Mouse (Mus musculus): ENCODE measurements around the gene Med24.
A peak's percentile ranks its signal among the peaks of the same experiment; 100 is the strongest.

DNA sequence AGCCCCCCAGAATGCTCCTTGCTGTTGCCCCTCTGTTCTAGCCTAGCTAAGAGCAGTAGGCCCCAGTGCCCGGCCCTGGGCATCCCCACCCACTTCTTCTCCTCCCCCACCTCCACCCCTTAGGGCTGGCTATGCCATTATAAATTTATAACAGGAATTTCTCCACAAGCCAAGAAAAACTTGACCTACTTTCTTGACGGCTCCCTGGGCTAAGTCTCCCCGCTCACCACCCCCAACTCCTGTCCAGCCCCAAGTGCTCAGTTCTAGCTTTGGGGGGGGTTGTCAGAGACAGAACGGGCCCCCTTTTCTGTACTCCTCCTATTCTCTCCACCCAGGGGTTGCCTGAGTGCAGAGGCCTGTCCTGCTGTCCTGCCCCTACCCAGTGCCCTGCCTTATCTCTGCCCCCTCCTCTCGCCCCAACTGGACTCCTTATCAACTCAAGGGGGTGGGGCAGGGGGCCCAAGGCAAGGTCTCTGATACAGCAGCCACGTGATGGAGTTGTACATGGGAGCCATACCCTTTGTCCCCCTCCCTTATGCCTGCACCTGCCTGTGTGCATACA lies 22.1 kb upstream of the Med24 start:
- TF ChIP-seq CTCF (IDR thresholded peaks at IDR 0.05) (no peak), EP300 (IDR thresholded peaks at IDR 0.05; ENCODE audit: insufficient read depth, low read depth, low read length) (0 out of 2 replicates have a peak, but pooled peaks have one; percentile 19), POLR2A (IDR thresholded peaks at IDR 0.05; ENCODE audit: insufficient read depth, low read depth, low read length) (no peak)
